Mouse (Mus musculus) heart, postnatal 0 days (tissue): ENCODE measurements at regions not wholly inside any gene's neighbourhood (a gene's known extent, or its start where the extent isn't known, plus 50 kb on each side); places are given as distances from the start of the nearest gene placed in this dataset.

Experiments
- ATAC-seq: fragments of 200-750 bp; cut with Nextera tagmentation; 2 replicates; pipeline ENCODE4 v1.8.0; 2017; ENCODE audit warnings: low read depth, moderate number of reproducible peaks, moderate library complexity; ENCODE audit not compliant: insufficient read depth
- DNase-seq: peaks from one replicate; pipeline ENCODE4 v3.0.0-alpha.2; 2016; ENCODE audit warnings: low spot score
- H3K27ac ChIP-seq: fragments of 300-500 bp; sonication (generic); 2 replicates; pipeline ENCODE4 v1.5.1; 2014; ENCODE audit warnings: low read depth, mild to moderate bottlenecking
- H3K27me3 ChIP-seq: fragments of 300-500 bp; sonication (generic); 2 replicates; pipeline ENCODE4 v1.6.1; 2014; ENCODE audit warnings: low read length, mixed read lengths; ENCODE audit not compliant: control insufficient read depth, insufficient read depth
- H3K36me3 ChIP-seq: fragments of 300-500 bp; sonication (generic); replicated peaks from 2 replicates; pipeline ENCODE4 v1.6.1; 2014; ENCODE audit warnings: low read length, mixed read lengths; ENCODE audit not compliant: control insufficient read depth, insufficient read depth
- H3K4me1 ChIP-seq: fragments of 300-500 bp; sonication (generic); 2 replicates; pipeline ENCODE4 v1.6.1; 2014; ENCODE audit warnings: antibody characterized with exemption; ENCODE audit not compliant: control insufficient read depth, insufficient read depth
- H3K4me2 ChIP-seq: fragments of 300-500 bp; sonication (generic); 2 replicates; pipeline ENCODE4 v1.6.1; 2014; ENCODE audit warnings: low read depth, mild to moderate bottlenecking, low read length, moderate library complexity
- H3K4me3 ChIP-seq: fragments of 300-500 bp; sonication (generic); 2 replicates; pipeline ENCODE4 v1.5.1; 2014; ENCODE audit warnings: low read depth, low read length
- H3K9ac ChIP-seq: fragments of 300-500 bp; sonication (generic); replicated peaks from 2 replicates; pipeline ENCODE4 v1.6.1; 2014; ENCODE audit warnings: low read depth, low read length, mixed read lengths
- H3K9me3 ChIP-seq: fragments of 300-500 bp; sonication (generic); replicated peaks from 2 replicates; pipeline ENCODE4 v1.6.1; 2016; ENCODE audit warnings: low read length; ENCODE audit not compliant: control insufficient read depth
- CTCF ChIP-seq: IDR thresholded peaks from 2 replicates; pipeline ENCODE4 v1.5.1; 2016; ENCODE audit warnings: antibody characterized with exemption, control low read depth, low read depth
- EP300 ChIP-seq: IDR thresholded peaks from 2 replicates; pipeline ENCODE4 v1.6.1; 2016; ENCODE audit warnings: antibody characterized with exemption, low read depth
- WGBS: fragments of 180-500 bp; shearing (Covaris S2); extraction: QIAGEN DNeasy Blood & Tissue Kit; methylation state at CpG from one replicate; pipeline ENCODE4 v1.1.7; 2014; 5-methylcytosine and 5-hydroxymethylcytosine counted together

- DNase-seq (no peak), ATAC-seq (no peak)
- no peaks in the 10 kb centered on the region for H3K4me1 ChIP-seq
- no peaks in the 10 kb centered on the region for H3K36me3 ChIP-seq
- no peaks in the 10 kb centered on the region for H3K27me3 ChIP-seq
- H3K4me3 ChIP-seq = no peak overlapping the region
- no peak overlapping the region for H3K9ac ChIP-seq
- WGBS = 68% methylated on average over 5 of the region's 5 CpGs
- H3K9me3 ChIP-seq = no peaks in the 10 kb centered on the region
- no peak overlapping the region for H3K4me2 ChIP-seq
- no peak for TF ChIP-seq EP300
- no peak for TF ChIP-seq CTCF
- H3K27ac ChIP-seq = no peak overlapping the region
These were observed 376.2 kb upstream of the Nrp1 start for GRCm38 (mm10) chr8:127982165-127982564.

DNA sequence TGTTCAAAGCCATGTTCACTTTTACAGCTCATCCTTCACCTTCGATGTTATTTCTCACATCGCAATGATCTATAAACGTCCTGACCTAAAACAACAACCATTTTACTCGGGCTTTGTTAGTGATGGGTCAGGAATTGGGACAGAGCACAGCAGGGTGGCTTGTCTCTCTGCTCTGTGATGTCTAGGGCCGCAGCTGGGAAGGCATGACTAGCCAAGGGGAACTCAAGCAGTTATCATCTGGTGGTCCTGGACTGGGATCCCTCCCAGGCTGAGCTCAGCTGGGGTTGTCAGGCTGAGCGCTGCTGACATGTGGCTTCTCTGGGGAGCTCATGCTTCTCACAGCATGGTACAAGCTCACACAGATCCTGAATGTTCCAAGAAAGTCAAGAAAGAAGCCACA lies 372.8 kb upstream of the Nrp1 start:
- ATAC-seq = no peak
- H3K27ac ChIP-seq = no peak overlapping the region
- no peak for DNase-seq
- no peaks in the 10 kb centered on the region for H3K9me3 ChIP-seq
- H3K4me3 ChIP-seq = no peak overlapping the region
- H3K36me3 ChIP-seq = no peaks in the 10 kb centered on the region
- H3K9ac ChIP-seq = no peak overlapping the region
- WGBS = 69% methylated on average over 6 of the region's 6 CpGs
- no peak for TF ChIP-seq CTCF
- TF ChIP-seq EP300 = no peak
- no peak overlapping the region for H3K4me2 ChIP-seq
- no peaks in the 10 kb centered on the region for H3K27me3 ChIP-seq
- H3K4me1 ChIP-seq = no peaks in the 10 kb centered on the region

DNA sequence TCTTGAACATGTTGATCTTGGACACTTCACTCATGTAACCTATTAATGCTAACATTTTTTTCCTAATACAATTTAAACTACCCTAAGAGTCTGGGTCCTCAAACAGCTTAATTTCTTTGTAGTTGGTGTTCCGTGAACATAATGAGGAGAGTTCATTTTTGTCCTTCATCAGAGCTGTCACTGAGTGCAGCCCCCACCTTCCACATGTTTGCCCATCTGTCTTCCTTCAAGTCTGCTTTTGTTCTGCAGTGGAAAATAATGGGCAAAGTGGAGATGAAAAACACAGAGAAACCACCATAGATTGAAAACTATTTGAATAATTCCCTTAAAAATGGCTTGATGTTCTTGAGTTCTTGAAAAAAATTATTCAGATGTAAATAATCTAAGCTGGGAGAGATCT lies 369.5 kb upstream of the Nrp1 start:
- Histone ChIP-seq H3K27ac (no peak overlapping the region), H3K36me3 (no peaks in the 10 kb centered on the region), H3K9me3 (no peaks in the 10 kb centered on the region), H3K4me3 (no peak overlapping the region), H3K9ac (no peak overlapping the region), H3K4me2 (no peak overlapping the region), H3K4me1 (no peaks in the 10 kb centered on the region), H3K27me3 (no peaks in the 10 kb centered on the region)
- DNase-seq (no peak), ATAC-seq (no peak)
- WGBS = 100% methylated on average over 1 of the region's 1 CpGs
- no peak for TF ChIP-seq CTCF
- no peak for TF ChIP-seq EP300

GRCm38 (mm10) chr8:127994898-127995297 lies 363.5 kb upstream of the Nrp1 start:
- H3K4me2 ChIP-seq = no peak overlapping the region
- H3K27ac ChIP-seq = no peak overlapping the region
- no peaks in the 10 kb centered on the region for H3K27me3 ChIP-seq
- H3K4me1 ChIP-seq = no peaks in the 10 kb centered on the region
- H3K9me3 ChIP-seq = no peaks in the 10 kb centered on the region
- H3K36me3 ChIP-seq = no peaks in the 10 kb centered on the region
- no peak overlapping the region for H3K9ac ChIP-seq
- TF ChIP-seq CTCF = no peak
- ATAC-seq (no peak), DNase-seq (no peak)
- WGBS = 84% methylated on average over 1 of the region's 1 CpGs
- H3K4me3 ChIP-seq = no peak overlapping the region

- Histone ChIP-seq H3K4me3 (no peak overlapping the region), H3K4me1 (no peaks in the 10 kb centered on the region), H3K27me3 (no peaks in the 10 kb centered on the region), H3K4me2 (no peak overlapping the region), H3K9me3 (no peaks in the 10 kb centered on the region), H3K9ac (no peak overlapping the region), H3K27ac (no peak overlapping the region), H3K36me3 (no peaks in the 10 kb centered on the region)
- no peak for TF ChIP-seq EP300
- no peak for TF ChIP-seq CTCF
- DNase-seq (no peak), ATAC-seq (no peak)
- 97% methylated on average over 1 of the region's 1 CpGs for WGBS
These were observed 362.9 kb upstream of the Nrp1 start for GRCm38 (mm10) chr8:127995490-127995889.

- Histone ChIP-seq H3K4me1 (peaks cover 7% of the 10 kb centered on the region; the same call in 1 of the 2 replicates), H3K36me3 (no peaks in the 10 kb centered on the region), H3K27me3 (no peaks in the 10 kb centered on the region), H3K9me3 (no peaks in the 10 kb centered on the region), H3K27ac (no peak overlapping the region), H3K9ac (no peak overlapping the region), H3K4me2 (no peak overlapping the region), H3K4me3 (no peak overlapping the region)
- 37% methylated on average over 2 of the region's 2 CpGs for WGBS
- ATAC-seq (no peak), DNase-seq (no peak)
- no peak for TF ChIP-seq CTCF
- TF ChIP-seq EP300 = no peak
These were observed 356.0 kb upstream of the Nrp1 start for GRCm38 (mm10) chr8:128002386-128002785.
